Mouse (Mus musculus) cerebellum, adult 2 months (tissue): ENCODE data around the gene Igdcc3. TPM values are rescaled to one million over a fixed set of nuclear protein-coding genes. Genes with fewer than 3 reads are reported as not detected.

ENCODE experiments used
- DNase-seq, 2 experiments: peaks; one replicate each; pipeline ENCODE4 v3.0.0; 2021
- H3K27ac ChIP-seq: fragments of 200-500 bp; 2 replicates; pipeline ENCODE4 v1.5.1; 2012; ENCODE audit warnings: low read length, control low read depth, inconsistent platforms; ENCODE audit not compliant: insufficient read depth
- H3K27me3 ChIP-seq: fragments of 200-500 bp; 2 replicates; pipeline ENCODE4 v1.6.1; 2012; ENCODE audit warnings: inconsistent platforms, mild to moderate bottlenecking, low read length, moderate library complexity; ENCODE audit not compliant: control insufficient read depth, insufficient read depth
- H3K4me1 ChIP-seq: fragments of 200-500 bp; 2 replicates; pipeline ENCODE4 v1.6.1; 2011; ENCODE audit warnings: low read length; ENCODE audit not compliant: control insufficient read depth, insufficient read depth
- H3K4me3 ChIP-seq: fragments of 200-500 bp; replicated peaks from 2 replicates; pipeline ENCODE3; 2011; ENCODE audit warnings: mild to moderate bottlenecking, low read depth, low read length, control low read depth; ENCODE audit not compliant: insufficient read depth
- CTCF ChIP-seq: fragments of 200-500 bp; IDR thresholded peaks from 2 replicates; pipeline ENCODE4 v1.5.1; 2011; ENCODE audit warnings: low read depth, mild to moderate bottlenecking, control low read depth, low read length, moderate library complexity, borderline replicate concordance; ENCODE audit not compliant: insufficient read depth
- POLR2A ChIP-seq: fragments of 200-500 bp; IDR thresholded peaks from 2 replicates; pipeline ENCODE4 v1.6.1; 2011; ENCODE audit warnings: low read length, control low read depth, borderline replicate concordance; ENCODE audit not compliant: insufficient read depth
- WGBS: fragments of 180-500 bp; shearing (Covaris S2); methylation state at CpG from one replicate; pipeline ENCODE4 v1.1.7; 2018; 5-methylcytosine and 5-hydroxymethylcytosine counted together
- polyA plus RNA-seq: library from polyadenylated mRNA; depleted of rRNA; stranded (reverse); fragments of >200 nt; gene quantifications from 2 replicates; pipeline ENCODE4 v1.2.3, GENCODE M21; 2012

Gene Igdcc3
- polyA plus RNA-seq, 1 experiment = 1.8 TPM

DNA sequence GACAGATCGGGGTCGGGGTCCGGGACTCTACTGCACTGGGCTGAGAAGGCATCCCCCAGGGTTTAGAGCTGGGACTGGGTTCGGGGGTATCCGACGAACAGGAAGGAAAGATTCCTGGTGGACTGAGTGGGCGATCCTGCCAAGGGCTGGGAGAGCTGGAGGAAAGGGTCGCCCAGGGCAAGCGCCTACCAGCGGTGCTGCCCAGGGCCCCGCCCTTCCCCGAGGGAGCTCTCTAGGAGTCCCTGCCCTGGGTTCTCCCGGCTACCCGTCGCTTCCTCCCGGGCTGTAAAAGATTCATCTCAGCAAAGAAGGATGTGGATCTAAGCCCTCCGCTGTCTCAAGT, 958 bp downstream of the Igdcc3 start:
- DNase-seq = no peak
- Histone ChIP-seq H3K27me3 (no peaks in the 10 kb centered on the region; the same call in 1 of the 2 replicates), H3K27ac (no peak overlapping the region), H3K4me3 (peak overlapping the region; percentile 57), H3K4me1 (no peaks in the 10 kb centered on the region)
- TF ChIP-seq CTCF = no peak
- no peak for TF ChIP-seq POLR2A
- WGBS = under 1% methylated on average over 17 of the region's 17 CpGs

DNA sequence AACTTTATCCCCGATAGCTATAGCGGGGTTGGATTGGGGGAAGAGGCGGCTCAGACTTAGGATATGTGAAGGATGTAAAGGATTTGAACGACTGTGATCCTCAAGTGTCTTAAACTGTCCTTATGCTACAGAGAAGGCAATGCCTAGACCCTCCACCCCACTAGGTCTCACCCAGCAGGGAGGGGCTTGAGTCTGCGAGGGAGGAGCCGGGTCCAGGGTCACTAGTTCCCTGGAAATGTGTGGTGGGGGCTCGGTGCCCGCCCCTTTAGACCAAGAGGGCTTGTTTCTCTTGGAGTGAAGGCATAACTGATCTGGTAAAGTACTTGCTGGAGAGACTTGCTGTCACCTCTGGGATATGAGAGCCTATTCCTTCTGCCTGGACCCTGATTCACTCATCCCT, 1.4 kb downstream of the Igdcc3 start:
- Histone ChIP-seq H3K4me1 (no peaks in the 10 kb centered on the region), H3K4me3 (peak overlapping the region; percentile 57), H3K27me3 (no peaks in the 10 kb centered on the region; the same call in 1 of the 2 replicates), H3K27ac (no peak overlapping the region)
- 9% methylated on average over 8 of the region's 8 CpGs for WGBS
- no peak for DNase-seq
- TF ChIP-seq POLR2A (no peak), CTCF (no peak)

DNA sequence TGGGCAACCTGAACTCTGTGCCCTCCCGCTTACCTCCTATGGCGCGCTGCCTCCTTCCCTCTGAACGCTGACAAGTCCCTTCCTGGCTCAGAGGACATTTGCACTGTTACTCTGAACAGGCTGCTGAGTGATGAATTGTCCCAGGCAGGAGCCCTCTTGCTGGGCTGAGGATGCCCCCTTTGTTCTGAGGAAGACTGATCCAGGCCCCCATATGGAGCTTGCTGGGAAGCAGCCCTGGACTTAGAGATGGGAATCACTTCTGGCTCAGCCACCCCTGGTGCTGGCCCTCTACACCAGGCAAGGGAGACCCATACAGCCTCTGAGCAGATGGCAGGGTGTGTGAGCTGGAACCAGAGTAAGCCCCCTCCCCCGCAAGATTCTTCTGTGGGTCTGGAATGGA, 5.0 kb downstream of the Igdcc3 start:
- Histone ChIP-seq H3K4me3 (no peak overlapping the region), H3K27ac (no peak overlapping the region), H3K4me1 (no peaks in the 10 kb centered on the region), H3K27me3 (no peaks in the 10 kb centered on the region; the same call in 1 of the 2 replicates)
- no peak for TF ChIP-seq POLR2A
- TF ChIP-seq CTCF = no peak
- no peak for DNase-seq
- 68% methylated on average over 5 of the region's 5 CpGs for WGBS

DNA sequence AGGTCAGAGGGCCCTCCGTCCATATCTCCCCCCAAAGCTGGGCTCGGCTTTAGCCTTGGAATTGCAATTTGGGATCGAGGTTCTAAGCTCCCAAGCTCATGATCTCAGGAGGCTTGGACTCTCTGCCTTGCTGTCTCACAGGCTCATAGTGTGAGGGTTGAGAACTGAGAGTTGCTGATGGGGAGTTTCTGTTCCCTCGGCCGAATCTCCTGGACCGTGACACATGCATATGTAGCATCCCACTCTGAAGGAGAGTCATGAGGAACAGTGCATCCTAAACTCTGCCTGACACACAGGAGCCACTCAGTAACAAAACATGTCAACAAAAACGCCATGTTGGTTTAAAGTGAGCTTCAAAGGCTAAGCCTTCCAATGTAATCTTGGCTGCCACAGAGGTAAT, 7.5 kb downstream of the Igdcc3 start:
- Histone ChIP-seq H3K27ac (no peak overlapping the region), H3K27me3 (no peaks in the 10 kb centered on the region; the same call in 1 of the 2 replicates), H3K4me3 (no peak overlapping the region), H3K4me1 (no peaks in the 10 kb centered on the region)
- DNase-seq = no peak
- WGBS = 84% methylated on average over 7 of the region's 7 CpGs
- TF ChIP-seq POLR2A = no peak

DNA sequence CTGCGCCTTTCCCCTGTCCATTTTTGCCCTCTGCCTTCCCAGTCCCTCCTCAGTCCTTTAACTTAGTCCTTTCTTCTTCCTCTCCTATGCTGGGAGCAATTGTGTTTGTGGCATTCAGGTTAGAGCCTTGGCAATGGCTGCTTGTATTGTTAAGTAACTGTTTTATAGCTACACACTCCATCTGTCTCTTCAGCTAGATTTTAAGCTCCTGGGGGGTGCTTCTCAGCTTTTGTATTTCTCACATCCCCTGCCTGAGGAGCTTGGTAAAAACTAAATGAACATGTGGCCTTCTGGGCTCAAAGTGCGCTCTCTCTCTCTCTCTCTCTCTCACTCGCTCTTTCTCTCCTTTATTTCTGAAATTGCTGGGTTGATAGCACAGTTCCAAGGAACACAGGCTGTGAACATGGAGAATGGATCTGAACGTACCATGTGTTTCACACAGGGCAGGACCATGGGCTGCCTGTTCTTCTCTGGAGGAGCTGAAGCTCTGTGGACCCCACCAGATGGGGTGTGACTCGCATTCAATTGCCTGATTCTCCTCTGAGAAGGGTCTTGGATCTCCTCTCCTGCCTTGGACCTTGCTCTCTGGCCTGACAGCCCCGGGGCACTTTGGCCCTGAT, 11.8 kb downstream of the Igdcc3 start:
- DNase-seq = no peak
- Histone ChIP-seq H3K27ac (no peak overlapping the region), H3K4me1 (no peaks in the 10 kb centered on the region), H3K27me3 (no peaks in the 10 kb centered on the region; the same call in 1 of the 2 replicates), H3K4me3 (no peak overlapping the region)
- no peak for TF ChIP-seq POLR2A
- no peak for TF ChIP-seq CTCF
- 60% methylated on average over 6 of the region's 6 CpGs for WGBS

DNA sequence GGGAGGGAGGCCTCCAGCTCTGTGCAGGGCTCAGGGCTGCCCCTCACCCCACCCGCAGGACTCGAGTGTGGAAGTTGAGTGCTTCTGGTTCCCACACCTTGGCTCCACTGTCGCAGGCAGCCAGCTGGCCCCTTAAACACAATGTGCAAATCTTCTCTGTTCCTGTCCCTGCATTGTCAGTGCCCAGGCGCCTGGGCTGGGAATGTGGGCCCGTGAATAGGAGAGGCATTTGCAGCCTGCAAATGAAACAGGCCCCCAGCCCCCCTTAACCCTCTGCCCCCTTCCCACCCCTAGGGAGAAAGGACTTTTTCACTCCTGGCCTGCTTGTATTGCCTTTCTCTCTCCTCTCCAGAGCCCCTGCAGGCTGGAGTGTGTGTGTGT, 12.3 kb downstream of the Igdcc3 start:
- Histone ChIP-seq H3K27me3 (no peaks in the 10 kb centered on the region; the same call in 1 of the 2 replicates), H3K4me1 (no peaks in the 10 kb centered on the region), H3K4me3 (no peak overlapping the region), H3K27ac (no peak overlapping the region)
- TF ChIP-seq CTCF = no peak
- no peak for TF ChIP-seq POLR2A
- no peak for DNase-seq
- 33% methylated on average over 5 of the region's 5 CpGs for WGBS

DNA sequence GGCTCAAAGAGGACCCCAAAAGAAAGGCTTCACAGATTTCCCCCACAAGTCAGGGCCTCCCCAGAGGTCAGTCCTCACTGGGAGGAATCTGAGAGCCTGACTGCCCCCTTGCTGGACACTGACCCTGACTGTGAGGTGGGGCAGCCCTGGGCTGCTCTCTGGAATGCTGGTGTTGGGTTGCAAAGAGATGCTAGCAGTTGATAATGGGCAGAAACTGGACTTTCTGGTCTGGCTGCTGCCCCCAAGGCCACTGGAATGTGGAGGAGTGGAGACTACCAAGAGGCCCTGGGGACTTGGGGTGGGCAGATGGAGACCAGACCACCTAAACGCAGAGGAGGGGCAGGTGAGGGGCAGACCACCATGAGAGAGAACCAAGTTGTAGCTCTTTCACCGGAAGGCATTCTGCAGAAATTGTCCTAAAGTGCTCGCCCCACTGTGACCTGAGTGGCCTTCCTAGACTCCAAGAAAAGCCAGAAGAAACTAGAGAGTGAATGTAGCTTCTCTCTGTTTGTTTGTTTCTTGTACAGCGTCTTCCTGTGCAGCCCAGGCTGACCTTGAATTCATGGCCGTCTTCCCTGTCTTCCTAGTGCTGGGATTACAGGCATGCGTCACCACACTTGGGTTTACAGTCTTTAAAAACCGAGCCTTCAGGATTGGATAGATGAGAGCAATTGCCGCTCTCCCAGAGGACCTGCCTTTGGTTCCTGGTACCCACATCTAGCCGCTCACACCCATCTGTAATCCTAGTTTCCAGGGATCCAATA, 13.9 kb downstream of the Igdcc3 start:
- H3K27me3 ChIP-seq = no peaks in the 10 kb centered on the region; the same call in 1 of the 2 replicates
- no peak for DNase-seq
- no peak overlapping the region for H3K27ac ChIP-seq
- H3K4me3 ChIP-seq = no peak overlapping the region
- TF ChIP-seq POLR2A (no peak), CTCF (no peak)
- no peaks in the 10 kb centered on the region for H3K4me1 ChIP-seq
- WGBS = 82% methylated on average over 9 of the region's 9 CpGs

DNA sequence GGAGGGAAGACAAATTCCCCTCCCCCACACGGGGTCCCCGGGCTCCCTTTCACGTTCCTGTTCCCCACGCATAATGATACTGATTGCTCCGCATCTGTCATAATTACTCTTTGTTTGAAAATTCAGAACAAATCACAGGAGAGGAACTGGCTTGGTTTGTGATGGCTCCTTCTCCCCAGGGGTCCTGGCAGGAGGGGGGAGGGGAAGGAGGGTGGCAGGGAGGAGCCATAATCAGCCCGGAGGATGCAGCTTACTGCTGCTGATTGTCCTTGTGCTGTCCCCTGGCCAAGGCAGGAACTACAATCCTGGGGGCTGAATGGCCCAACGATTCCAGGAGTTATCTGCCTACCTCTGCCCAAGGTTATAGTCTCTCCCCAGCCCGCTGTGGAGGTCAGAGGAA, 15.6 kb downstream of the Igdcc3 start:
- Histone ChIP-seq H3K27ac (no peak overlapping the region), H3K27me3 (no peaks in the 10 kb centered on the region; the same call in 1 of the 2 replicates), H3K4me1 (no peaks in the 10 kb centered on the region), H3K4me3 (no peak overlapping the region)
- TF ChIP-seq CTCF (no peak), POLR2A (no peak)
- DNase-seq = no peak
- WGBS = 18% methylated on average over 8 of the region's 8 CpGs
